Mouse (Mus musculus) erythroblast, embryonic 14.5 days (primary cell): Measurements from ENCODE around the gene Zfp981.

Experiments
- GATA1 ChIP-seq: IDR thresholded peaks from 2 replicates; pipeline ENCODE4 v1.6.1; 2012; ENCODE audit warnings: low read length, inconsistent platforms, mixed read lengths
- TAL1 ChIP-seq: IDR thresholded peaks from 3 replicates; pipeline ENCODE4 v1.6.1; 2012; ENCODE audit warnings: low read length, inconsistent platforms, mixed read lengths

DNA sequence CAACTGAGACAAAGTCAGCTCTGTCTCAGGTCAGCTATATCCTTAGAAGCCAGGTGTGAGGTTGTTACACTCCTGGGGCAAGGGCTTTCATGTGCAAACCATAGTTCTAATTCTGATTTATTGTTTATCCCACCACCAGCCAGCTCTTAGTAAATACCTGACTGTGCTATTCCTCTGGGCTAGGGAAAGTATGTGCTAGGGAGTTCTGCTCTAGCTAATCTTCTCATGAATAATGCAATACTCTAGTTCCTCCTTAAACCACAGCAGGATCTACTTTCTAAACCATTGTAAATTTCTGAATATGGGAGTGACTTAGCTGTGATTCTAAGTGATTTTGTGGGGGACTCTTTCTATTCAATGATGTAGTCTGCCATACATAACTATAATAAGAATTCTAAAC lies 9.4 kb upstream of the Zfp981 start:
- TF ChIP-seq GATA1 (no peak), TAL1 (no peak)
